Mouse (Mus musculus) embryonic facial prominence, embryonic 11.5 days (tissue): ENCODE measurements around the gene Sprr2e. TPM values are rescaled to one million over a fixed set of nuclear protein-coding genes. Genes with fewer than 3 reads are reported as not detected.

ENCODE experiments used
- ATAC-seq: fragments of 200-750 bp; cut with Nextera tagmentation; replicated peaks from 2 replicates; pipeline ENCODE4 v1.8.0; 2017; ENCODE audit warnings: low read depth; ENCODE audit not compliant: insufficient number of reproducible peaks, low FRiP score, low TSS enrichment
- DNase-seq: peaks from one replicate; pipeline ENCODE4 v3.0.0-alpha.2; 2015; ENCODE audit warnings: low spot score
- H3K27ac ChIP-seq: fragments of 300-500 bp; sonication (generic); replicated peaks from 2 replicates; pipeline ENCODE4 v1.5.1; 2014; ENCODE audit warnings: mild to moderate bottlenecking, low read depth, low read length, control low read depth
- H3K27me3 ChIP-seq: fragments of 300-500 bp; sonication (generic); 2 replicates; pipeline ENCODE4 v1.6.1; 2014; ENCODE audit warnings: mild to moderate bottlenecking, low read length, moderate library complexity, mixed read lengths; ENCODE audit not compliant: control insufficient read depth, insufficient read depth
- H3K36me3 ChIP-seq: fragments of 300-500 bp; sonication (generic); replicated peaks from 2 replicates; pipeline ENCODE4 v1.6.1; 2014; ENCODE audit warnings: low read depth, mild to moderate bottlenecking, low read length, moderate library complexity, mixed read lengths; ENCODE audit not compliant: control insufficient read depth, insufficient read depth
- H3K4me1 ChIP-seq: fragments of 300-500 bp; sonication (generic); 2 replicates; pipeline ENCODE4 v1.6.1; 2014; ENCODE audit warnings: low read length, mixed read lengths; ENCODE audit not compliant: control insufficient read depth, insufficient read depth
- H3K4me2 ChIP-seq: fragments of 300-500 bp; sonication (generic); 2 replicates; pipeline ENCODE4 v1.6.1; 2014; ENCODE audit warnings: low read depth, mild to moderate bottlenecking, control low read depth, low read length, moderate library complexity
- H3K4me3 ChIP-seq: fragments of 300-500 bp; sonication (generic); 2 replicates; pipeline ENCODE4 v1.5.1; 2014; ENCODE audit warnings: low read depth, low read length, control low read depth
- H3K9ac ChIP-seq: fragments of 300-500 bp; sonication (generic); replicated peaks from 2 replicates; pipeline ENCODE4 v1.6.1; 2014; ENCODE audit warnings: mild to moderate bottlenecking, control low read depth, low read length
- H3K9me3 ChIP-seq: fragments of 300-500 bp; sonication (generic); replicated peaks from 2 replicates; pipeline ENCODE4 v1.6.1; 2016; ENCODE audit warnings: mild to moderate bottlenecking, low read length, inconsistent platforms, mixed read lengths; ENCODE audit not compliant: control insufficient read depth
- WGBS: fragments of 180-500 bp; shearing (Covaris S2); extraction: QIAGEN DNeasy Blood & Tissue Kit; methylation state at CpG from one replicate; pipeline ENCODE4 v1.1.7; 2014; 5-methylcytosine and 5-hydroxymethylcytosine counted together
- polyA plus RNA-seq: library from polyadenylated mRNA; unstranded; fragments of >200 nt; fragmentation: Nextera tagmentation; extraction: Ambion mirVana; gene quantifications from 2 replicates; pipeline ENCODE4 v1.2.1, GENCODE M21; 2014

The Sprr2e gene
- not detected in 2 replicates for polyA plus RNA-seq

DNA sequence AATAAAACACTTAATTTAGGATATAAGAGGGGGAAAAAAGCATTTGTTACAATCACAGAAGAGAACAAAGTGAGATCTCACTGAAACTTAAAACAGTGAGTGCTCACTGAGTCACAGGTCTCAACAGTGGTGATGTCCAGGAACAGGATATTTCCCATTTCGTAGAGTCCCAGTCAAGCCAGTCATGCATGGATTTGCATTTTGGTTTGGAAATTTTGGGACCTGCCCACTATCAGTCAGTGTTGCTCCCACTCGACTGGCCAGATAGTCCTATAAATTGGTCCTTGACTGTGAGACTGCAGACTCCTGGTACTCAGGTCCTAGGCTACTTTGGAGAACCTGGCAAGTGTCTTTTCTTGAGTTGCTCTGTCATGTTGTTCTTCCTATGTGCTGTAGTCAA is at the start of gene Sprr2e:
Sprr2e (plus strand) TSS at position 301 of the 400 bp plus-strand sequence.
- Histone ChIP-seq H3K27me3 (no peaks in the 10 kb centered on the region), H3K4me3 (no peak within 1 kb of the TSS), H3K9me3 (no peaks in the 10 kb centered on the region), H3K4me2 (no peak within 1 kb of the TSS), H3K36me3 (no peaks in the 10 kb centered on the region), H3K27ac (no peak within 1 kb of the TSS), H3K4me1 (no peaks in the 10 kb centered on the region), H3K9ac (no peak within 1 kb of the TSS)
- 86% methylated on average over 2 of the region's 2 CpGs for WGBS
- DNase-seq (no peak), ATAC-seq (no peak)

GRCm38 (mm10) chr3:92307406-92307805 is 44.5 kb upstream of the Sprr2e start:
- H3K27me3 ChIP-seq: no peaks in the 10 kb centered on the region
- H3K4me3 ChIP-seq: no peak overlapping the region
- H3K27ac ChIP-seq: no peak overlapping the region
- no peak overlapping the region for H3K4me2 ChIP-seq
- DNase-seq (no peak), ATAC-seq (no peak)
- no peaks in the 10 kb centered on the region for H3K9me3 ChIP-seq
- no peak overlapping the region for H3K9ac ChIP-seq
- 87% methylated on average over 1 of the region's 1 CpGs for whole genome bisulfite sequencing
- H3K36me3 ChIP-seq: no peaks in the 10 kb centered on the region
- no peaks in the 10 kb centered on the region for H3K4me1 ChIP-seq

- no peak for DNase-seq
- H3K27me3 ChIP-seq: no peaks in the 10 kb centered on the region
- no peak within 1 kb of the TSS for H3K4me3 ChIP-seq
- H3K36me3 ChIP-seq: no peaks in the 10 kb centered on the region
- no peaks in the 10 kb centered on the region for H3K4me1 ChIP-seq
- no peaks in the 10 kb centered on the region for H3K9me3 ChIP-seq
- no peak within 1 kb of the TSS for H3K27ac ChIP-seq
- H3K4me2 ChIP-seq: no peak within 1 kb of the TSS
- H3K9ac ChIP-seq: no peak within 1 kb of the TSS
- 75% methylated on average over 2 of the region's 2 CpGs for WGBS
- no peak for ATAC-seq
Observed at GRCm38 (mm10) chr3:92316320-92316719, 35.6 kb upstream of the Sprr2e start, which contains the start of gene Sprr2b. Gene Sprr2b (plus strand): TSS chr3:92316620.

GRCm38 (mm10) chr3:92317384-92317783 is 34.6 kb upstream of the Sprr2e start:
- 75% methylated on average over 2 of the region's 2 CpGs for WGBS
- no peak overlapping the region for H3K27ac ChIP-seq
- no peak overlapping the region for H3K4me3 ChIP-seq
- H3K4me1 ChIP-seq: no peaks in the 10 kb centered on the region
- no peak overlapping the region for H3K4me2 ChIP-seq
- H3K27me3 ChIP-seq: no peaks in the 10 kb centered on the region
- H3K9me3 ChIP-seq: no peaks in the 10 kb centered on the region
- DNase-seq (no peak), ATAC-seq (no peak)
- H3K36me3 ChIP-seq: no peaks in the 10 kb centered on the region
- H3K9ac ChIP-seq: no peak overlapping the region

GRCm38 (mm10) chr3:92336278-92336677 is 15.7 kb upstream of the Sprr2e start:
- H3K4me3 ChIP-seq: no peak overlapping the region
- H3K4me1 ChIP-seq: no peaks in the 10 kb centered on the region
- no peak overlapping the region for H3K9ac ChIP-seq
- no peak for DNase-seq
- no peak overlapping the region for H3K4me2 ChIP-seq
- ATAC-seq: no peak
- H3K36me3 ChIP-seq: no peaks in the 10 kb centered on the region
- WGBS: 88% methylated on average over 1 of the region's 1 CpGs
- H3K27ac ChIP-seq: no peak overlapping the region
- H3K27me3 ChIP-seq: no peaks in the 10 kb centered on the region
- no peaks in the 10 kb centered on the region for H3K9me3 ChIP-seq

DNA sequence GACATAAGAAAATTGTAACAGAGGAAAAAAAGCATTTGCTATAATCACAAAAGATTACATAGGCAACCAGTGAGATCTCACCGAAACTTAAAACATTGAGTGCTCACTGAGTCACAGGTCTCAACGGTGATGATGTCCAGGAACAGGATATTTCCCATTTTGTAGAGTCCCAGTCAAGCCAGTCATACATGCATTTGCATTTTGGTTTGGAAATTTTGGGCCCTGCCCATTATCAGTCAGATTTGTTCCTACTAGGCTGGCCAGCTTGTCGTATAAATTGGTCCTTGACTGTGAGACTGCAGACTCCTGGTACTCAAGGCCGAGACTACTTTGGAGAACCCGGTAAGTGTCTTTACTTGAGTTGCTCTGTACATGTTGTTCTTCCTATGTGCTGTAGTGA is 13.1 kb upstream of the Sprr2e start, which contains the start of gene Sprr2d:
Sprr2d (plus strand) TSS at position 301 of the 400 bp plus-strand sequence.
- no peak for DNase-seq
- H3K9ac ChIP-seq: no peak within 1 kb of the TSS
- H3K4me2 ChIP-seq: no peak within 1 kb of the TSS
- H3K36me3 ChIP-seq: no peaks in the 10 kb centered on the region
- WGBS: 94% methylated on average over 5 of the region's 5 CpGs
- no peaks in the 10 kb centered on the region for H3K4me1 ChIP-seq
- H3K27ac ChIP-seq: no peak within 1 kb of the TSS
- H3K27me3 ChIP-seq: no peaks in the 10 kb centered on the region
- H3K9me3 ChIP-seq: no peaks in the 10 kb centered on the region
- ATAC-seq: no peak
- H3K4me3 ChIP-seq: no peak within 1 kb of the TSS

- no peaks in the 10 kb centered on the region for H3K4me1 ChIP-seq
- no peak overlapping the region for H3K9ac ChIP-seq
- ATAC-seq (no peak), DNase-seq (no peak)
- H3K36me3 ChIP-seq: no peaks in the 10 kb centered on the region
- H3K27ac ChIP-seq: no peak overlapping the region
- no peaks in the 10 kb centered on the region for H3K9me3 ChIP-seq
- H3K27me3 ChIP-seq: no peaks in the 10 kb centered on the region
- H3K4me2 ChIP-seq: no peak overlapping the region
- no peak overlapping the region for H3K4me3 ChIP-seq
Observed at GRCm38 (mm10) chr3:92361619-92362018, 9.7 kb downstream of the Sprr2e start.

DNA sequence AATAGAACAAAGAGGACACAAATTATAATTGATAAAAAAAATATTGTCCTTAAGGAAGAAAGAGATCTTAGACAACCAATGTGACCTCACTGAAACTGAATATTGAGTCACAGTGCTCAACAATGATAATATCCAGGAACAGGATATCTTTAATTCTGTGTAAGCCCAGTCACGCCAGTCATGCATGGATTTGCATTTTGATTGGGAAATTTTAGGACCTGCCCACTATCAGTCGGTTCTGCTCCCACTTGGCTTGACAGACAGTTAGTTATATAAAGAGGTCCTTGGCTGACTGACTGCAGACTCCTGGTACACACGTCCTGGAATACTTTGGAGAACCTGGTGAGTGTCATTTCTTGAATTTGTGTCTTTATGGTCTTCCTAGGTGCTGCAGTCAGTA is 12.9 kb downstream of the Sprr2e start, which contains the start of gene Sprr2f:
Sprr2f (plus strand) TSS at position 301 of the 400 bp plus-strand sequence.
- no peaks in the 10 kb centered on the region for H3K36me3 ChIP-seq
- no peak within 1 kb of the TSS for H3K4me3 ChIP-seq
- DNase-seq (no peak), ATAC-seq (no peak)
- 70% methylated on average over 3 of the region's 3 CpGs for WGBS
- no peaks in the 10 kb centered on the region for H3K4me1 ChIP-seq
- H3K27me3 ChIP-seq: no peaks in the 10 kb centered on the region
- no peak within 1 kb of the TSS for H3K4me2 ChIP-seq
- H3K9me3 ChIP-seq: no peaks in the 10 kb centered on the region
- H3K9ac ChIP-seq: no peak within 1 kb of the TSS
- no peak within 1 kb of the TSS for H3K27ac ChIP-seq
